Mouse (Mus musculus) CD8-positive naive resting alpha-beta T cell, adult 2 months (primary cell): ENCODE results near the gene Prdx6b.

Source experiments
- DNase-seq, 2 experiments: peaks; one replicate each; pipeline ENCODE4 v3.0.0; 2022; ENCODE audit warnings: low read depth in 2 of 2, low spot score in 2 of 2

Gene Prdx6b

GRCm38 (mm10) chr2:80322878-80323277 lies 30.6 kb downstream of the Prdx6b start:
- no peak for DNase-seq

GRCm38 (mm10) chr2:80325779-80326178 lies 33.5 kb downstream of the Prdx6b start:
- no peak for DNase-seq

- no peak for DNase-seq
These were observed 35.0 kb downstream of the Prdx6b start for GRCm38 (mm10) chr2:80327272-80327671.

GRCm38 (mm10) chr2:80328961-80329653 lies 36.8 kb downstream of the Prdx6b start:
- no peak for DNase-seq

- no peak for DNase-seq
These were observed 48.3 kb downstream of the Prdx6b start for GRCm38 (mm10) chr2:80340537-80340936.
